Mouse (Mus musculus) mature B cell (primary cell): ENCODE measurements around the gene Thsd4.

Experiments
- in situ Hi-C: fragments of 300-500 bp; cut with MboI; formaldehyde crosslinking; loops from 2 replicates; pipeline ENCODE4 v1.14.3; 2019

Gene Thsd4

DNA sequence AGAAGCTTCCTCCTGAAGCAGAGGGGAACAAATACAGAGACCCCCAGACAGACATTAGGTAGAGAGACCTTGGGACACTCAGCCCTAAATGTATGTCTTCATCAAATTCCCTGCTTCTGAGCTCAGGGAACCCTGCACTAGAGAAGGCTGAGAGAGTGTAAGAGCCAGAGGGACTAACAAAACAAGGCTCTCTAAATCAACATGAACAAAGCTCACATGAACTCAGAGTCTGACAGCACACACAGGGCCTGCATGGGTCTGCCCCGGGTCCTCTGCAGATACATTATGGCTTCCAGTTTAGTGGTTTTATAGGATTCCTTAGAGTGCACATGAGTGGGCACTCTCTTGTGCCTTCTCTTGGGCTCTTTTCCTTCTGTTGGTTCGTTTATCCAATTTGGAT is 140.8 kb downstream of the Thsd4 start:
- in situ Hi-C loops = no loop called here

DNA sequence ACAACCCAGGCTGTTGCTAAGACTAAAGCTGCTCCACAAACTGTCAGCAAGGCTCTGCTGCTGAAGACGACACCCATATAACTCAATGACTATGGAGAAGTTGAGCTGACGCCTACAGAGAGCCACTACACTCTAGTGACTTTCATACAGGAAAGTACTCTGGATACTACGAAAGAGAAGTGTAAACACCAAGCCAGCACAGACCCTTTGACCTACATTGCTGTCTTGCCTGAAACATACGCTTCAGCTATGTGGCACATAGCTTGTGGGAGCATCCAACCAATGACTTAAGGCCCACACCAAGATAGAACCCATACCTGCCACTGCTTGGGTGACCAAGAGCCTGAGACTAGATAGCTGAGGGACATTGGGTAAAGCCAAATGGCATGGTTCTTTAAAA is 141.3 kb downstream of the Thsd4 start:
- in situ Hi-C loops = no loop called here

DNA sequence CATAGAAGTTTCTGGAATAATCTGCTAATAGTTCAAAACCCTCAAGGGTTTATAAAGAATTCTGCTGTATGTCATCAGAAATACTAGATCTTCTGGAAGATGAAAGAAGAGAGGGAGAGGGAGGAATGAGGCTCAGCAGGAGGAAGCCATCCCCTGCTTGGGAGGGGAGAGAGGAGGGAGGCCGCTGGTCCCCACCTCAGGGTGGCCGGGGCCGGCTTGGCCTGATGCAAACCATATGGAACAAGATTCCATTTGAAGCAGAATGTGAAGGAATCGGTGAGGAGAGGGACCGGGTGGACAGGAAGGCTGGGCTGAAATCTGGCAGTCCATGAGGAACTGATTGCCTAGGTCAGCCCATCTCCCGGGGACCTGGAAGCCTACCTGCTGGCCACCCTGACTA is 143.6 kb downstream of the Thsd4 start:
- in situ Hi-C loops = no loop called here

DNA sequence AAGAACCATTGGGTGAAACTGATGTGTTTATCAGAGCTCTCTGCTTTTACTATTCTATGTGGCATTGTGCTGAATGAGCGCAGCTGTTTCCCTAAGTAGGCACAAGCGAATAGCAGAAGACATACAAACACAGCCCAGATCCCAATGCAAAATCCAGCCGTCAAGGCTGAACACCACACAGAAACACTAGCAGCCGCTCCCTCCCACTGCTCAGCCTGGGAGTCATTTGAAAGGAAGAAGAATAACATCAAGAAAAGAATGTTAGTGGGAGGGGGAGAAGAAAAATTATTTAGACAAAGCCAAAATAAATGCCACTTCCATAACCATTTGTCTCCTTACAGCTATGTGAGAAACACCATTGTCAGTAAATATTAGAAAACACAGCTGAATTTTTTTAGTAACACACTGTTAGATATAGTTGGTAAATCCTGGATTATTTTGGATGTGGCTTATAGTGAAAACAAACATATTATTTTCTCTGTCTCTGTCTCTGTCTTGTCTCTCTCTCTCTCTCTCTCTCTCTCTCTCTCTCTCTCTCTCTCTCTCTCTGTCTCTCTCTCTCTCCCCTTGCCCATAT is 148.6 kb downstream of the Thsd4 start:
- in situ Hi-C loops = no loop called here

DNA sequence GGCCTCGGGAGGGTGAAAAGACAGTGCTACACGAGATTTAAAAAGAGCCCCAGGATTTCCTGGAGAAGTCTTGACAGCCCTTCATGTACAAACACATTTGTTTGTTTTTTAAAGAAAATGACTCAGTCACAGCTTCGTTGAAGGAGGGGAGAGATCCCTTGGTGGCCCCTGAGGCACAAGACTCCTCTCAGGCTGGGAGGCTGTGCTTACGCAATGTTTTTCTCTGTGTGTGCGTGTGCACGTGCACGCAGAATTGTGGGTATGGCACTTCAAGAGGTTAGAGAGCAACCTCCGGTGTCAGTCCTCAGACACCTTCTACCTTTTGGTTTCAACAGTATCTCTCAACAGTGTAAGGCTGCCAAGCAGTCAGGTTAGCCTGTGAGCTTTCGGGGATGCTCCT is 153.3 kb downstream of the Thsd4 start:
- in situ Hi-C loops = no loop called here

DNA sequence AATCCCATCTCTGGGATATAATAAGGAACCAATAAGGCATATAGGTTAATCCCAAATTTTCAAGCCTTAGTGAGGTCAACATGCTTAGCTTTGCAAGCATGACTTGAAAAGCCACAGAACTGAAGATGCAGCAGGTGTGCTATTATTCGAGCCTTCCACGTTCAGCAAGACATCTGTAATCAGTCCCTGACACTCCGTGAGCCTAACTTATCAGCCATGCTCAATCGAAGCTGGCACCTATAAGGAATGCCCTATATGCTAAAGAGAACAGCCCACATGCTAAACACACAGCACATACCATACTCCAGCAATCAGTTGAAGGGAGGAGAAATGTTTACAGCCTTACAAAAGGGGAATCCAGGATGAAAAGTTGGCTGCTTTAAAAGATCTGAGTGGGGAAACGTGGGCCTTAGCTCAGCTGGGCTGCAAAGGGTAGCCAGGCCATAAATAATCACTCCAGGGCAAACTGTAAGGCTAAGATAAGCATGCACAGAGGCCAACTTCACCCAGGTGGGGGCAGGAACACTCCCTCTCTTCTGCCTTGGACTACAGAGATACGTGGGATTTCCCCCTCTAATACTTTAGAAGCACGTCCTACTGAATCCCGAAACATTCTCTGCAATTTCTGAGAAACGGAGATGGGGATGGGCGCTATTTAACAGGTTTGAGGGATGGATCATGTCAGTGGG is 154.1 kb downstream of the Thsd4 start:
- in situ Hi-C loops = no loop called here

DNA sequence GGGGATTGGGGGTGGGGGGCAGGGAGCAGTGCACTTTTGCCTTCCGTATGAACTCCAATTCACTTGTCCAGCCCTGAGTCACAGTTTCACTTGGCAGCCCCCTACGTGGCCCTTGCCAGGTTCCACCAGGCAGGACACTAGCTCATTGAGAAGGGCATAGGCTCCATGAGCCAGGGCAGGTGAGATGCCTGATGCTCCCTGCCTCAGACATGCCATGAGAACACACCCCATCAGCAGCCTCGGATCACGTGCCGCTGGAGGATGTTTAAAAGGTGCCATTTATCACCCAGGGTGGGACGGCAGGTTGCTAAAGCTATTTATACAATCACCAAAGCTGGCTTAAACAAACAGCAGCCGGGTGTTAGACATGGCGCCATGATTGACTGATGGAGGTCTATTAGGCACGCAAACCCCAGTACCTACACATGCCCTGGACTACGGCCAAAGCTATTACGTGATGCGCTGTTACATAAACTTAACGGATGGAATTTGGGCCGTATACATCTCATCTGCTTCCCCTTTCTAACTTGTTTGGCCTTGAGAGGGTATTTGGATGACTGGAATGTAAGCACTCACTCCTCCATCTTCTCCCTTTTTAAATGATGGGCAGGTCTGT is 157.6 kb downstream of the Thsd4 start:
- in situ Hi-C loops = no loop called here

DNA sequence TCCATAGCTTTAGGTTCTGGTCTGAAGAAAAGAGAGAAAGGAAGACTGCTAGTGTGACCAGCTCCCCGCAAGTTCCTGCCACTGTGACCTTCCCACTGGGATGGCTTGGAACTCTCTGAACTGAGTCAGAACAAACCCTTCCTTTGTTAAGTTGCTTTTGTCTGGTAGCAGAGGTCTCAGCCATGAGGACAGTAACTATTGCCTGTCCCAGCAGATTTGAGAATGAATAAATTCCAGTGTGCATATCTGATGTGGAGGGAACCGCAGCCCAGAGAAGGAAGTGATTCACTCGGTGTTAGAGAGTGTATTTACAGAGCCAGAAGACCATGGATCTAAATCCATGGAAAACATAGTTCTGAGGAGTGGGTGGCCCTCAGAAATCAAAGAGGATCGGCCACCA is 169.5 kb downstream of the Thsd4 start:
- in situ Hi-C loops = no loop called here

DNA sequence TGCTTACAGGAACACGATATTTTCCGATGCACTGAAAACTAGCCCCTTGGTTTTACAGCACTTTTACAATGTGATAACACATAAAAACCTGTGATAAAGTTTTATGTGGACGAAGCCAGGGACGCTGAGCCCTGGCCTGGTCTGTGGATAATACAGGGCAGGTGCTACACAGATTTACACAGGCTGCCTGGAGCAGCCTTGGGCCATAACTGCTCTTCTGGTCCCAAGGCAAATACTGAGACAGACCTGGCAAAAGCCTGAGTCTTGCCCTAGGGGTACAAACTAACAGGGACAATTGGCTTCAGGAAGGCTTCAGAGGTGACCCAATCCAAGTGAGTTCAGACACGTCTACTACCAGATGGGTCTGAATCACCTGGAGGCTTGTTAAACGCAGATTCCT is 170.7 kb downstream of the Thsd4 start:
- in situ Hi-C loops = no loop called here

DNA sequence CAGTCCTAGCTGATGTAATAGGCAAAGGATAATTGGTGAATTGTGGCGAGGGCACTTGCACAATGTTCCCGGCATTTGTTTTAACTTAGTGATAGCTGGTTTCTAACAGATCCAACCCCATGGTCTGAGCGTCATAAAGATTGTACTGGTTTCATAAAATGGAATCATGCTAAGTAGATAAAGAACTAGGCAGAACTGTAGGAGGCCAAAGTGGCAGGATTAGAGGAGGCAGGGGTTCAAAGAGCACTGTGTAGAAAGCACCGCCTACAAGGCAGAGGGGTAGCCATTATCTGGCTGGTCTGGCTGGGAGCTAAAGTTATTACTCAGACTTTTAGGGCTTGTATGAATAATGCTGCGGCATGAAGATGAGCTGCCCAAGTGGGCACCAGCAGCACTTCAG is 185.7 kb downstream of the Thsd4 start:
- in situ Hi-C loops = no loop called here

DNA sequence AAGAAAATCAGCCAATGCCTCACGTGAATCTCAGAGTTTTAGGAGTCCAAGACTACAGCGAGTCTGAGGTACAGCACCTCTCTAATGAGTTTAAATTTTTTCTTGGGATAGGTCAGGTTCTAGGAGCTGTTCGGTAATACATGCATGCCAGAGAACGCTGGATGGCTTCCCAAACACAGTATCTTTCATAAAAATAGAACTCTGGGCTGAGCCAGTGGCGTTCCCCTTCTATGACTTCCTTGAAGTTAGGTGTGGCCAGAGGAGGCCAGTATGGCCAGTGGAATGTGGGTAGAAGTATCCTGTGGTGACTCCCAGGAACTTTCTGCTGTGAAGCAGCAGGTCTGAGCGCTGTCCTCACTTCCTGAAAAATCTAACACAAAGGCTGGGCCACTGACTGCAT is 186.4 kb downstream of the Thsd4 start:
- in situ Hi-C loops = no loop called here

DNA sequence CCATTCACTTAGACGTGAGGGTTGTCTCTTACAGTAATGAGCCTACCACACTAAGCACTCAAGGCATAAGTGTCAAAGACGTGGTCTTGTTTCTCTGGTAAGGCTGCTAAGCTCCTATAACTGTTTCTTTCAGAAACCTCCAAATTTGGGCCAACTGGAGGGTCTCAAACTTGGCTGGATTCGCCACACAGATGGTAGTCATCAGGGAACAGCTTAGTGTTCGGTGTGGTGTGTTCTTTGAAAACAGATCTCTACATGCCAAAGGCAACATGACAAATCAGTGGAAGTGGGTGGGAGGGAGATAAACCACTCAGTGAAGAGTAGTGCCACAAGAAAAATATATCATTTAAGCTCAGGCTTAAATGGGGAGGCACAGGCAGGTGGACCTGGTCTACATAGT is 191.9 kb downstream of the Thsd4 start:
- in situ Hi-C loops = no loop called here

DNA sequence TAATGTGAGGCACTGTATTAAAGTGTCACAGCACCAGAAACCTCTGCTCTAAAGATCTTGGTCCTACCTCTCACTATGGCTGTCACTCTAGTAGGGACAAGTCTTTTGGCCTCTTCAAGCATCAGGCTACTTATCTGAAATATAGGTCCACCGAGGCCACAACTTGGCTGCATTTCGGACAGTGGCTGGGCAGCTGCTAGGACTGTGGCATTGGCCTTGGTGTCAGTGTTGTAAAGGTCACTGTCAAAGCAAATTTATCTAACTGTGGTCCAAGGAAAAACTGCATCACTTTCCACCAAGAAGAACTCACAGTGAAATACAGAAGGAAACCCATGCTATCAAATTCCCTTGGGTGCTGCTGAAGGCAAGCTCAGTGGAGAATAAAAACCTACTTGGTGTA is 197.1 kb downstream of the Thsd4 start:
- in situ Hi-C loops = no loop called here

DNA sequence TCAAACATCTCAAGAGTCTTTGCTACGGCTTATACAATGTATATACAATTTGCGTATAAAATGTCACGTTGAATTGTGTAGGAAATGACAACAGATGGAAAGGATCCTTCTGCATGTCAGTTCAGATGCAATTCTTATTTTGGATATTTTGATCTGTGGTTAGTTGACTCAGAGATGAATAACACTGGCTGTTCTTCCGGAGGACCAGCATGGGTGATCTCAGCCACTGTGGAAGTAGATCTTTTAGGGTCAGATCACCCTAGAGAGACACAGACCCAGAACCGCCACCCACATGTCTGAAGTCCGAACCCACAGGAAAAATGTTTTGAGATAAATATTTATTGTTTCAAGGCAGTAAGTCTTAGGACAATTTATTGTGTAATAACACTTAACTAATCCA is 198.4 kb downstream of the Thsd4 start:
- in situ Hi-C loops = no loop called here

DNA sequence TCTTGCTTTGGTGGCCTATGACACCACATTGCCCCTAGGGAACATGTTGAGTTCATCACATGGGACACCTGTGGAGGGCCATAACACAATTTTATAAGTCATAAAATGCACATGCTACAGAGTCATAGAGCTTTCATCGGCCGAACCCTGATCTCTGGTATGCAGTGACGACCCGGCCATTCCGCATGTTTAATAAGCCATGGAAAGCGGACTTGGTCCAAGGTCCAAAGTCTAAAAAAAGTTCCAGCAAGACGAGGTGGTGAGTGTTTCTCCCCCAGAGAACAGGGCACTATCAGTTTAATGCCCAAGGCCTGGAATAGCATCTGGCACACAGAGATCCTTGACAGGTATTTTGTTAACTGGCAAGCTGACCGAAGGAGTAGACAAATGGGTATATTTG is 204.6 kb downstream of the Thsd4 start:
- in situ Hi-C loops = no loop called here

DNA sequence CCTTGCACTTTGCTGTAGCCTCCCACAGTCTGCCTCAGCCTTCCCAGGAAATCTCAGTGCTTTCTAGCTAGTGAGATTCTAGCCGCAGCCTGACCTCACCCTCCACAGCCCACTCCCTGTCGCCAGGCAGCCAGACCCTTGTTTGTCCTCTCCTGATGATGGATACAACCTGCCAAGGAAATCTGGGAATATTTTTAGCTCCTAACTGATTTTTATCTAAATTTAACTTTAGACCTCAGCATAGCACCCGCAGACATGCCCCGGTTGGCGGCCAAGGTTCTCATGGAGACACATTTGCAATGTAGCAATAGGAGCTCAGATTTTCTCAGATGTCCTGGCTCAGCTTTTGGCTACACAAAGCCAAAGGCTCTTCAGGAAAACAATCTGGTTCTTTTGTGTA is 205.3 kb downstream of the Thsd4 start:
- in situ Hi-C loops = no loop called here

DNA sequence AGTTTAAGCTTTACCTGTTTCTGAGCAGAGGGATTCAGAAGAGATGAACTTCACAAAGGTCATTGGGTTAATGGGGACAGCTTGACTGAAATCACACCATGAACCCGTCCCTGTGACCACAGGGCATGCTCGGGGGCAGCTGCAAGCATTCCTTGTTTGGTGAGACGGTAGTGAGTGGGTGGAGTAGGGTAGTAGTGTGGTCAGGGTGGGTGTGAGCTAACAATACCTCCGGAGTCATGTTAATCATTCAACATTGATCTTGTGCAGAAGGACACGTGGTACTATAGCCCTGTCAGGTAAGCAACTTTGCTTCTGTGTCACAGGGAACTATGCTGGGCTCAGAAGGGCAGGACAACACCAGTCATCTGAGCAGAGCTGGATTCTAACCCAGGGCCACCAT is 206.3 kb downstream of the Thsd4 start:
- in situ Hi-C loops = no loop called here

DNA sequence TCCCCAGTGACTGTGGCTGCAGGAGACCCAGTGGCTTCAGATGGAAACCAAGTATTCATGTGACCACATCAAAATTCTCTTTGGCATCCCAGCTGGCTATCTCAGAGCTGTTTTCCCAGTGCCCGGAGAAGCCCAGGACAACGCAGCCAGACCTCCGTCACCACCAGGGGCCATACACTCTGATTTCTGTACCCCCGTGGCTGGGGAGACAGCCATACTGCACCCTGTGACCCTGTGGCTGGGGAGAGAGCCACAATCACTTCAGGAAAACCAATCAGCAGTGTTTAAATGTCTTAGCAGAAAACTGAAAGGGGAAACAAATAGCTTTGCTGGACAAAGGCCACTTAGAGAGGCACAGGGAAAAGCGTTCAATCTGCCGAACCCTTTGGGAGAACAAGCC is 208.2 kb downstream of the Thsd4 start:
- in situ Hi-C loops = no loop called here

DNA sequence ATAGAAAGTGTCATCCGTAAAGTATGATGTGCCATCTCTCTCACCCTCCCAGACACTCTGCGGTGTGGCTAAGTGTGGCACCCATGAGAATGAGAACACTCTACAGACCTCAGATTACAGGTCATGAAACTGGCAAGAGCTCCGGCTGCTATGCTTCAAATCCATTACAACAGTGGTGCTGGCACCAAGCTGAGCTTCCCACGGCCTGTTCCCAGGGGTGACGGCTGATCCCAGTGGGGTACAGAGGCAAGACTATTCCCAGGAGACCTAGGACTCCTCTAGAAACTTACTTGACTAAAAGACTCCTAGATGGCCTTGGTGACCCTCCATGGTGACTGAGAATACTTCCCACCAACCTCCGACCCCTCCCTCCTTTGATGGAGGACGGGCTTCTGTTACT is 209.2 kb downstream of the Thsd4 start:
- in situ Hi-C loops = no loop called here

DNA sequence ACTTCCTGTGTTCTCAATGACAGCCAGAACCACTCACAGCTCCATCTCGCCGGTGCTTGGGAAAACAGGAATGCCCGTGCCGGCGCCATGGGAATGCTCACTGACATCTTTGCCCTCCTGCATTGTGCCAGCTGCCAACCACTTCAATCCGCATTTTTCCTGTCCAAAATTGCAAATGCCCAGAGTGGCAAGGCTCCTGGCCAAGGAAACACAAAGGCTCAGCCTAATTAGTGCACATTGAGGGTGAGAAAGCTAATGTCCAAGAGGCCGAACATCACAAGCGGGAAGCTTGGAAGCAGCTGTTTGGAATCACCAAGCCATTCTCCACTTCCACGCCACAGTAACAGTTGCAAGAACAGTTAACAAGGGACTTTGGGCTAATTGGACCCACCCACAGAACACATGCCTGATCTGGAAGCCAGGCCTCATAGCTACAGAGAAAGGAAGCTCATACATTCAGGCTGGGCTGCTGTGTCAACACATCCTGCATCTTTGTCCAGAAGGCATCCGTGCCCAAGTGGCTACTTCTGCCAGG is 210.2 kb downstream of the Thsd4 start:
- in situ Hi-C loops = no loop called here

DNA sequence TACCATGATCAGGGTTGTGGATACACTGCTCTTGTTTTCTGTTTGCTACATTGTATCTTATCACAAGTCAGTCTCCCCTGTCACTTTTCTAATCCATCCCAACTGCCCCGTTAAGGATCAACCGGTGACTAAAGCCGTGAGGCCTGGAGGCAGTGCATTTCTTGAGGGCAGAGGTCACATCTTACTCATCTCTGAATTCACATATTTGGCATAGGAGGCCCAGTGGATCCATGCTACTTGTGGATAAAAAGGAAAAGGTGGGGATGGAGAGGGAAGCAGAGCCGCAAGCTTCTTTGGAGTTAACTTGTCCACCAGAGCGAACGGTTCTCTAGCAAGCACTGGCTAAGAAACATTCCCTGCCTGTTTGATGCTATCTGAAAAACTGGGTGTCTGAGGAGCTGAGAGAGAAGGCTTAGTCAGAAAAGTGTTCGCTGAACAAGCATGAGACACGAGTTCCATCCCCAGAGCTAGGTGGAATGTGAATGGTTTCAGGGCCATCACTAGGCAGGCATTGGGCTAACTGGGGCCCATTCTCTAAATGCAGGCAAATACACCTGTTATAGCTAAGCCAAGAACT is 211.0 kb downstream of the Thsd4 start:
- in situ Hi-C loops = no loop called here

DNA sequence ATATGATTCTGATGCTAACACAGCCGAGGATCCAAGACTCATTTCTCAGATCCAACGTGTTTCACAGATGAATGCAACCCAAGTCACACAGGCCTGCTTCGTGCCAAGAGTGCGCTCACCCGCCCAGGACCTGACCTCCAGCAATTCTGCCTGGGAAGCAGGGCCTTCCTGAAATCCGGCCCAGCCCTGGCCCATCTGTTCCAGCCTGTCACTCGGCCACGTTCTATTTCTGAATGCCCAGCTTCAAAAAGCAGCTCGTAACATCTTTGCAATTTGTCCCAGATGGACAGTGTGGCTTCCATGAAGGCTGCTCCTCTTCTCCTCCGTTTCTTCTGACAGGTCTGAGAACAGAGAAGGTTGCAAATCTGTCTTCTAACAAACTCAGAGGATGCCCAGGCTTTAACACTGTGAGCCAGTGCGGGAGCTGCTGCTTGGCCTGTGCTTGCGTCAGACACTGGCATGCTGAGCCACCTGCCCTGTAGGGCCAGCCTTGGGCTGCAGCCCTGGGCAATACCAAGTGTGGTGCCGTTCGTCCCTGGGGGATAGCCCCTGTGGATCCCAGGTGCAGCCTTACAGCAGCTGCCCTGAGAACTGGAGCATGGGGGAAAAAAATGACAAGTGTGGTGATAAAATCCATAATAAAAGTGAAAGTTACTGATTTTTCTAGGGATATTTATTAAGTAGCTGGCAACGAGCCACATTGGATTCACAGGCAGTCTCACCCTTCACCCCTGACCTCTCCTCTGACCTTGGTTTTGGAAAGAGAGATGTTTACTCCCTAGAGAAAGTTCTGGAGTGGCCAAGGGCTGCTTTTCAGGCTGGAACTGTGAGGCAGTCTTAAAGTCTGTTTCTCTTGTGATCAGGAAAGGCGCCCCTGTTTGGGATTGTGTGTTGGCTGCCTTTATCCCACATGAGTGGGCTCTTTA is 211.8 kb downstream of the Thsd4 start:
- in situ Hi-C loops = no loop called here
